Mouse (Mus musculus) hindlimb bud, embryonic 11.5 days (tissue): ENCODE data around the gene Upp2.

Source experiments
- DNase-seq: peaks from one replicate; pipeline ENCODE4 v3.0.0-alpha.2; 2012; ENCODE audit warnings: low read depth, low spot score; ENCODE audit errors: extremely low spot score

Upp2 gene

GRCm38 (mm10) chr2:58669114-58669513 lies 102.0 kb downstream of the Upp2 start:
- no peak for DNase-seq

GRCm38 (mm10) chr2:58672520-58672919 lies 105.4 kb downstream of the Upp2 start:
- DNase-seq = no peak

GRCm38 (mm10) chr2:58679968-58680367 lies 112.9 kb downstream of the Upp2 start:
- DNase-seq = no peak

GRCm38 (mm10) chr2:58680794-58681193 lies 113.7 kb downstream of the Upp2 start:
- DNase-seq = no peak

- DNase-seq = no peak
Measured at GRCm38 (mm10) chr2:58681394-58681793, 114.3 kb downstream of the Upp2 start.

- DNase-seq = no peak
Measured at GRCm38 (mm10) chr2:58697501-58697900, 130.4 kb downstream of the Upp2 start.

- peak; percentile 57 for DNase-seq
Measured at GRCm38 (mm10) chr2:58699931-58700330, 132.8 kb downstream of the Upp2 start.

- no peak for DNase-seq
Measured at GRCm38 (mm10) chr2:58700354-58700753, 133.3 kb downstream of the Upp2 start.

- DNase-seq = no peak
Measured at GRCm38 (mm10) chr2:58701627-58702026, 134.5 kb downstream of the Upp2 start.

- DNase-seq = no peak
Measured at GRCm38 (mm10) chr2:58703226-58703625, 136.1 kb downstream of the Upp2 start.

GRCm38 (mm10) chr2:58703646-58704045 lies 136.5 kb downstream of the Upp2 start:
- DNase-seq = no peak

GRCm38 (mm10) chr2:58704576-58704975 lies 137.5 kb downstream of the Upp2 start:
- DNase-seq = no peak

- DNase-seq = no peak
Measured at GRCm38 (mm10) chr2:58707676-58708075, 140.6 kb downstream of the Upp2 start.

GRCm38 (mm10) chr2:58710234-58710633 lies 143.1 kb downstream of the Upp2 start:
- no peak for DNase-seq

- DNase-seq = no peak
Measured at GRCm38 (mm10) chr2:58711049-58711448, 144.0 kb downstream of the Upp2 start.

GRCm38 (mm10) chr2:58711491-58711890 lies 144.4 kb downstream of the Upp2 start:
- no peak for DNase-seq

- DNase-seq = no peak
Measured at GRCm38 (mm10) chr2:58711935-58712334, 144.8 kb downstream of the Upp2 start.

GRCm38 (mm10) chr2:58717898-58718297 lies 150.8 kb downstream of the Upp2 start:
- no peak for DNase-seq

GRCm38 (mm10) chr2:58737192-58737820 lies 170.2 kb downstream of the Upp2 start:
- no peak for DNase-seq

- no peak for DNase-seq
Measured at GRCm38 (mm10) chr2:58741213-58741612, 174.1 kb downstream of the Upp2 start.

GRCm38 (mm10) chr2:58742026-58742425 lies 174.9 kb downstream of the Upp2 start:
- DNase-seq = no peak

- DNase-seq = no peak
Measured at GRCm38 (mm10) chr2:58743446-58743845, 176.3 kb downstream of the Upp2 start.

- DNase-seq = no peak
Measured at GRCm38 (mm10) chr2:58747483-58748229, 180.6 kb downstream of the Upp2 start.
